Mouse (Mus musculus) limb, embryonic 14.5 days (tissue): ENCODE data around the gene Narfl. TPM values are rescaled to one million over a fixed set of nuclear protein-coding genes. Genes with fewer than 3 reads are reported as not detected.

ENCODE experiments used
- ATAC-seq: fragments of 200-750 bp; cut with Nextera tagmentation; 2 replicates; pipeline ENCODE4 v1.8.0; 2017; ENCODE audit warnings: low read depth, moderate number of reproducible peaks, moderate TSS enrichment; ENCODE audit not compliant: low FRiP score
- DNase-seq: peaks from one replicate; pipeline ENCODE4 v3.0.0-alpha.2; 2015; ENCODE audit warnings: low spot score
- H3K27ac ChIP-seq: fragments of 300-500 bp; sonication (generic); replicated peaks from 2 replicates; pipeline ENCODE4 v1.5.1; 2014; ENCODE audit warnings: low read depth, mild to moderate bottlenecking, low read length, moderate library complexity, mixed read lengths
- H3K27me3 ChIP-seq: fragments of 300-500 bp; sonication (generic); 2 replicates; pipeline ENCODE4 v1.6.1; 2014; ENCODE audit warnings: low read length, mixed read lengths; ENCODE audit not compliant: control insufficient read depth, insufficient read depth
- H3K36me3 ChIP-seq: fragments of 300-500 bp; sonication (generic); 2 replicates; pipeline ENCODE4 v1.6.1; 2014; ENCODE audit warnings: mild to moderate bottlenecking, low read length, moderate library complexity, mixed read lengths; ENCODE audit not compliant: control insufficient read depth, insufficient read depth
- H3K4me1 ChIP-seq: fragments of 300-500 bp; sonication (generic); 2 replicates; pipeline ENCODE4 v1.6.1; 2014; ENCODE audit warnings: antibody characterized with exemption, low read length, mixed read lengths; ENCODE audit not compliant: control insufficient read depth, insufficient read depth
- H3K4me2 ChIP-seq: fragments of 300-500 bp; sonication (generic); replicated peaks from 2 replicates; pipeline ENCODE4 v1.6.1; 2014; ENCODE audit warnings: low read depth, mild to moderate bottlenecking, low read length, moderate library complexity; ENCODE audit not compliant: severe bottlenecking
- H3K4me3 ChIP-seq: fragments of 300-500 bp; sonication (generic); replicated peaks from 2 replicates; pipeline ENCODE4 v1.5.1; 2014; ENCODE audit warnings: low read length
- H3K9ac ChIP-seq: fragments of 300-500 bp; sonication (generic); 2 replicates; pipeline ENCODE4 v1.6.1; 2014; ENCODE audit warnings: mild to moderate bottlenecking, low read depth, low read length, moderate library complexity; ENCODE audit not compliant: severe bottlenecking
- H3K9me3 ChIP-seq: fragments of 300-500 bp; sonication (generic); 2 replicates; pipeline ENCODE4 v1.6.1; 2016; ENCODE audit warnings: low read length; ENCODE audit not compliant: control insufficient read depth
- POLR2A ChIP-seq: fragments of 200-500 bp; IDR thresholded peaks from 2 replicates; pipeline ENCODE4 v1.8.0; 2012; ENCODE audit warnings: inconsistent platforms, mild to moderate bottlenecking, moderate library complexity, borderline replicate concordance; ENCODE audit not compliant: insufficient read depth, insufficient read length; ENCODE audit errors: extremely low read depth
- WGBS: fragments of 180-500 bp; shearing (Covaris S2); extraction: QIAGEN DNeasy Blood & Tissue Kit; methylation state at CpG from one replicate; pipeline ENCODE4 v1.1.7; 2014; 5-methylcytosine and 5-hydroxymethylcytosine counted together
- polyA plus RNA-seq, 2 experiments: library from polyadenylated mRNA; depleted of rRNA in 1 of 2; stranded (reverse) in 1 of 2; unstranded in 1 of 2; fragments of >200 nt; fragmentation: Nextera tagmentation in 1 of 2; extraction: Ambion mirVana in 1 of 2; gene quantifications; 2 replicates each; pipeline versions ENCODE4 v1.2.1 to v1.2.3; 2012 to 2014

The Narfl gene
- polyA plus RNA-seq, 2 experiments: 24.2 to 24.9 TPM

DNA sequence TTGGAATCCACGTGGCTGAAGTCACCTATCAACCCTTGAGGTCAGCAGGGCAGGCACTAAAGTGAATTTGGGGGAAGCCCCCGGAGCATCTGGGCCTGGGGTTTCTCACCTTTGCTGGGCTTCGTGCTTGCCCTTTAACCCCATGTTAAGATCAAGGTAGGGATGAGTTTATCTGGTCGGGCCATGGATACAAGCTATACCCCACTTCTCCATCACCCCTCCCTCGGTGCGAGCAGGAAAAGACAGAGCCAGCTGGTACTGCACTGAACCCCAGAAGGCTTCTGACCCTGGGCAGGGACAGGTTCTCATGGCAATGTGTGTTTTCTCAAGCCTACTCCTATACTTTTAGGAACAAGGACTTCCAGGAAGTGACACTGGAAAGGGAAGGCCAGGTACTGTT is 7.8 kb downstream of the Narfl start:
- Histone ChIP-seq H3K9me3 (no peaks in the 10 kb centered on the region), H3K4me3 (no peak overlapping the region), H3K4me1 (peaks cover 13% of the 10 kb centered on the region), H3K27ac (no peak overlapping the region), H3K4me2 (no peak overlapping the region), H3K27me3 (no peaks in the 10 kb centered on the region), H3K36me3 (peaks cover 38% of the 10 kb centered on the region), H3K9ac (no peak overlapping the region)
- ATAC-seq (no peak), DNase-seq (no peak)
- no peak for TF ChIP-seq POLR2A
- WGBS: 74% methylated on average over 6 of the region's 6 CpGs

DNA sequence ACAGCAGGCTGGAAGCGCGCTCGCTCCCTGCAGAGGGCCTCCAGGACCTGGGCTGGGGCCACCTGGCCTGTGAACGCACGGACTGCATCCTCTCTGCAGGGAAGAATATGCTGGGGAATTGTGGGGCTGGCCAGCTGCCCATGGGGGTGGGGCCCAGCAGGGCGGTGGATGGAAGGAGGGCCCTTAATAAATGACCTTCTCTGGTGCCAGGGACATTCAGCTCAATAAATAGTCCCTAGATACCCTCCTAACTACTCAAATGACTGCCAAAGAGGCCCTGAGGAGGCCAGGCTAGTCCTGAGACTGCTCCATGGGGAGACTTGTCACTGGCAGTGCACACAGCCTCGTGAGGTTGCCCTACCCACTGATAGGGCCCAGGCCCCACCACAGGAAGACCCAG is 9.5 kb downstream of the Narfl start:
- H3K4me2 ChIP-seq: no peak overlapping the region
- H3K36me3 ChIP-seq: peaks cover 37% of the 10 kb centered on the region
- WGBS: 74% methylated on average over 7 of the region's 7 CpGs
- 0 out of 2 replicates have a peak overlapping the region, but pooled peaks have one; percentile 25 for H3K9ac ChIP-seq
- H3K4me1 ChIP-seq: peaks cover 13% of the 10 kb centered on the region
- ATAC-seq (no peak), DNase-seq (no peak)
- no peaks in the 10 kb centered on the region for H3K9me3 ChIP-seq
- H3K27me3 ChIP-seq: no peaks in the 10 kb centered on the region
- TF ChIP-seq POLR2A: no peak
- H3K4me3 ChIP-seq: no peak overlapping the region
- no peak overlapping the region for H3K27ac ChIP-seq

DNA sequence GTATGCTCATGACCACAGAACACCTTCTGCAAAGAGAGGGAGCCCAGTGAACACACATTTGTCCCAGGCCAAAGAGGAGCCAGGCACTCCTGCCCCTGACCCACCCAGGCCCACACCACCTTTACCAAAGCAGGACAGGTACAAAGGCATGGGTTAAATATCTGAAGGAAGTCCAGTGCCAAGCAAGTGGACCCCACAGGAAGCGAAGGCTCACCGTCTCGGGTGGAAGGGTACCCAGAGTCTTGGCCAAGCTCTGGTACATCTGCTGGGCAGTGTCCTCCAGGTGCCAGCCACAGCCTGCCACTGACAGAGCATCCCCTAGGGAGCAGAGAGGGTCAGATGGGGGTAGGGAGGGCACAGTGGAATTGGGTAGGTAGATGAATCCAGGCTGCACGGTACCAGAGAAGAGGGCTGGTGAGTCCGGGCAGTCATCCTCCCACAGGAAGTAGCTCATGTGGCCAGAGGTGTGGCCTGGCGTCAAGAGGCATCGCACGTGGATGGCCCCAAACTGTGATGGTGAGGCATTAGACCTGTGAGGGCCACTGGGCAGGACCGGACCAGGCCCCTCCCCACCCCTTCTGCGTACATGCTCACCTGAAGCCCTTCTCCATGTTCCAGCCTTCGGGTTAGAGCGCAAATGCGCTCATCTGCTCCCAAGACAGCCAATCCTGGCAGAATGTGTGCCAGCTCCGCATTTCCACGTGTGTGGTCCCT is 10.4 kb downstream of the Narfl start:
- Histone ChIP-seq H3K27ac (no peak overlapping the region), H3K4me3 (peak overlapping the region; percentile 53), H3K4me2 (peak overlapping the region; percentile 70), H3K36me3 (peaks cover 38% of the 10 kb centered on the region), H3K27me3 (no peaks in the 10 kb centered on the region), H3K9ac (peak overlapping the region; percentile 52; the same call in 1 of the 2 replicates), H3K9me3 (no peaks in the 10 kb centered on the region), H3K4me1 (peaks cover 13% of the 10 kb centered on the region)
- ATAC-seq: no peak
- WGBS: 81% methylated on average over 15 of the region's 15 CpGs
- no peak for DNase-seq
- TF ChIP-seq POLR2A: no peak

DNA sequence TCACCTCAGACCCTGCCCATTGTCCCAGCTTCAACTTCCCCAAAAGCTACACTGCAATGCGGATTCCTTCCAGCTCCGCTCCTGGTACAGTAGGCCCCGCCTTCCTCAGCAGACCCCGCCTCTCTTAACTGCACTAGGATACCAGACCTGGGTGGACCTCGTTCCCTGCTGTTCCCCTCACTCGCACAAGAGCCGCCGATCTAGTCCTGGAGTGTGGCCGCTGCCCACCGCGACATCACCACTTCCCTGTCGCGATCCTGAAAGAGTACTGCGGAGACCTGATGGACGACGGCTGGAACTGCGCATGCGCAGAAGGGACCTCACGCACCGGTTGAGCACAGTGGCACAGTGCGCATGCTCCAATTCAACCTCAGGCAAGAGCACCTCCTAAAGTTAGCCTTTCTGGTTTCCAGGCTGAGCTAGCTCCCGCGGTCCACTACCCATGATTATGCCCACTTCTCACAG is 11.7 kb downstream of the Narfl start, which contains the start of gene Haghl:
TSS of gene Haghl (minus strand) at position 393 of the 465 bp plus-strand sequence.
- Histone ChIP-seq H3K9me3 (no peaks in the 10 kb centered on the region), H3K27me3 (no peaks in the 10 kb centered on the region), H3K4me3 (peak within 1 kb of the TSS; percentile 53), H3K36me3 (peaks cover 47% of the 10 kb centered on the region), H3K27ac (peak within 1 kb of the TSS; percentile 59), H3K4me1 (peaks cover 13% of the 10 kb centered on the region), H3K4me2 (peak within 1 kb of the TSS; percentile 70), H3K9ac (peak within 1 kb of the TSS; percentile 52)
- peak; percentile 96 for DNase-seq
- 0 out of 2 replicates have a peak, but pooled peaks have one; percentile 41 for TF ChIP-seq POLR2A
- peak; percentile 90 for ATAC-seq
- under 1% methylated on average over 23 of the region's 23 CpGs for WGBS

DNA sequence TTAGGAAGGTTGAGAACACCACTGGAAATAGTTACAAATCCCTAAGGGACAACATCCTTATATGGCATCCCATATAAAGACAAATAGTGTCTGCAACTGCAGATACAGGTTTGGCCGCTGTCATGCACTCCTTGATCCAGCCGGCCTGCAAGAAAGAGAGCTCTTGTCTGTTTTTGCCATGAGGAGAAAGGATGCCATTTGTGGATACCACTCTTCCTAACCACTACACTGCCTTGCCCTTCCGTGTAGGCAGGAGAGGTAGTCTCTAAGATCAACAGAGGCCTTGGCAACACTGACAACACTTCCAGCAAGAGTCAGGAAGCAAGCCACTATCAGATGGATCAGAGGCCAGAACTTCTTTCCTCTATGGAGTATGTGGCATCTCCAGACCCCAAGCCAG is 12.7 kb downstream of the Narfl start, which contains the start of gene Ccdc78:
TSS of gene Ccdc78 (plus strand) at position 301 of the 400 bp plus-strand sequence.
- DNase-seq (no peak), ATAC-seq (no peak)
- peaks cover 17% of the 10 kb centered on the region for H3K4me1 ChIP-seq
- WGBS: 87% methylated on average over 3 of the region's 3 CpGs
- peak within 1 kb of the TSS; percentile 70 for H3K4me2 ChIP-seq
- H3K36me3 ChIP-seq: peaks cover 47% of the 10 kb centered on the region
- H3K9ac ChIP-seq: peak within 1 kb of the TSS; percentile 52
- H3K27me3 ChIP-seq: no peaks in the 10 kb centered on the region
- H3K27ac ChIP-seq: peak within 1 kb of the TSS; percentile 59
- H3K9me3 ChIP-seq: no peaks in the 10 kb centered on the region
- no peak for TF ChIP-seq POLR2A
- H3K4me3 ChIP-seq: peak within 1 kb of the TSS; percentile 53
